Mouse (Mus musculus): ENCODE measurements around the gene Samd4.

Gene Samd4

DNA sequence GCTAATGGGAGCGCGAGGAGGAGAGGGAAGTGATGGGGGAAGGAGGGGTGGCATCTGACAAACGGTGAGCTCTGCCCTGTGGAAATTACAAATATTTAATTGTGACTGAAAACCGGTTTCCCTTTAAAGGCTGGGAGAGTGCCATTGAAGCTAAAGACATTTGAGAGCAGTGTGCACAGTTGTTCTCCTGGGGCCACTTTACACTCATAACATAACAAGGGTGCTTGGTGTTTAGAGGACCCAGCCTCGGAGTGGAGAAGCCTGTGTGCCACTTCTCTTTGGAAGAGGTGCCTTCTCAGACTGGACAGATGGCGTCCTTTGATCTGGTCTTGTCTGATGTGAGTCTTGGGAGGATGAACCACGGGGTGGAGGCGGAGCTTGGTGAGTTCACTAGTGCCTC is 26.2 kb downstream of the Samd4 start:
- no peak for DNase-seq (ENCODE audit: low spot score)

DNA sequence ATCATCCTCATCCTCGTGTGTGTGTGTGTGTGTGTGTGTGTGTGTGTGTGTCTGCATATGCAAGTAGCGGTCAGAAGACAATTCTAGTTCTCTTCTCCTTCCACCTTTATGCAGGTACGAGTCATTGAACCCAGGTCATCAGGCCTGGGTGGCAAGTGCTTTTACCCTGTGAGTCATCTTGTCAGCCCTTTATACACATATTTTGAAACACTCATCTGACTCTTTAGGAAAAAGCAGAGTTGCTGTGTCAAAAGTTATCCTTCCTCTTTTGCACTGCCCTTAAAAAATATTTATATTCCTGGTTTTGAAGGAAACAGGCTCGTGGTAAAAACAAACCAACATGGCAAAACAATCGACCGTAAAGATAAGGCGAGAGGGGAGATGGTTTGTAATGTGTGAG is 29.8 kb downstream of the Samd4 start:
- DNase-seq (ENCODE audit: low spot score), result no peak

DNA sequence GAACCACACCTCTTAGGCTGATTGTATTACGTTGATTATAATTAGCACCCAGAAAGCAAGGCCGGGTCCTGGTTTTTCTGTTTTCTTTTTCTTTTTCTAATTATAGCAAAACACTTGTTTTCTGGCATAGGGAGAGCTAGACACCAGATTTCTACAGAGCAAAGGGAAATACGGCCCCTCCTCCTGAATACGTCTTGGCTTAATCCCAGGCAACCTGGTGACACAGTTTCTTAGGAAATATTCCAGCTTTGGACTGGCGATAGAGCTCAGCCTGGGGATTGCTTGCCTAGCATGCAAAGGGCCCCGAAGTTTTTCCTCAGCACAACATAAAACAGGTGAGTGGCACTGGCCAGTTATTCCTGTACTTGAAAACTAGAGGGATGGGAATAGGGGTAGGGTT is 31.7 kb downstream of the Samd4 start:
- DNase-seq (ENCODE audit: low spot score), result no peak

DNA sequence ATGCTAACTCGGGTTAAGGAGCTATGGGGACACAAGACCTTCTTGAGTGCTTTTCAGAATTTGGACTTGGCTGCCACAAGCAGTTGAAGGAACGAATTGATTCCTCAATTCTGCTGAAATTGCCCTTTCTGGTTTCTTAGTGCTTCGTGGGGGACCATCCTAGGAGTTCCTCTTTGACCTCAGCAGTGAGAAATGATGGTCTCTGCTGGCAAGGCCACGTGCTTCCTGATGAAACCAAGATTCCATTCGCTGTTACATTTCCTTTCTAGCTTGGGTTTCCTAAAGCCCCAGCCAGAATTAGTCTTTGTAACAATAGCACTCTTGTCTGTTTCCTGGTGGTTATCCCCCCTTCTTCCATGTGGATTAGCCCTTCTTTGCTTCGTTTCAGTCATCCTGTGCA is 32.9 kb downstream of the Samd4 start:
- no peak for DNase-seq (ENCODE audit: low spot score)

DNA sequence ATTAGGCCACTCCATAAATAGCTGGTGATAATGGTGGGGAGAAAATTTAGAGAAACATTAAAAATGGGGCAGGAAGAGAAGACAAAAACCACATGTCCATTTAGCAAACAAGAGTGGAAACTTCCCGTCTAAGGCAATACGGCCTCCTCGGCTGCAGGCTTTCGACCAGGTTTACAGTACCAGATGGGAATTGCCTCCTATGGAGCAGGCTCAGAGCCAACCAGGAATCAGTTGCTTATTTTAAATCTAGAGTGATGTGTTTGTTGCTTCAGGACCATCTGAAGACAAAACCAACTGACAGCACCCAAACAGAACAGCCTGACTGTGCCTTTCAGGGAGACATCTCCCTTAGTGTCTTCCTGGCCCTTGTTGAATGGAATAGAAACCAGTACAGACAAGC is 33.9 kb downstream of the Samd4 start:
- DNase-seq (ENCODE audit: low spot score), result no peak

DNA sequence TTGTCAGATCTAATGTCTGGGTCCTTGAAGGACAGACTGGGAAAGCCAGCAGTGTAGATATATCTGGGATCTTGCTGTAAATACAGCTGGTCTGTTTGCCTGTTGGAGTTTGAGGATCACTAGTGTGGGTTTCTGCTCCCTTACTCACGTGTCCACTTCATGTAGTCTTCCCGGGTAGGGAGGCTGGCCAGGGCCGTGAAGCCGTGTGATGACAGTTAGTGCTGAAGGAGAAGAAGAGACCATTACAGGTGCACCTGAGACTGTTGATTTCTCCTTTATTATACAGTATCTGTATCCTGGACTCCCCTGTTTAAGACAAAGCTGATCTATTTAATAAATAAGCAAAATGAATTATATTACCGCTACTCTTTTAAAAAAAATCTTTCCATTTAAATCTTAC is 34.5 kb downstream of the Samd4 start:
- no peak for DNase-seq (ENCODE audit: low spot score)

DNA sequence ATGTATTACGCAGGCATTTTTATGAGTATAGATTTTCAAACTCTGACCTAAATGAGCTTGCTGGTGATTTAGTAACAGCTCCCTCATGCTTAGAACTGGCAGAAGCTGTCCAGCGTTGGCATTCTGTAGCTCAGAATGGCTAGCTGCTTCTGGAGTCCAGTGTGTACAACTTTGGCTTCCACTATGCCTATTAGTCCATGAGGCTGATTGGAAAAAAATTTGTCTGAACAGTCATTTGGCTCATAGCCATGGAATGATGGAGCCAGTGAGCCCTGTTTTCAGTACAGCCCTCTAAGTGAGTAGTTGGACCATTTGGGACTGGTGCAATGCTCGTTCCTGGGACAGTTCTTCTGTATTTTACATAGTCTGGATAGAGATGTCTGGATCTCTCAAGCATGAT is 34.9 kb downstream of the Samd4 start:
- no peak for DNase-seq (ENCODE audit: low spot score)

DNA sequence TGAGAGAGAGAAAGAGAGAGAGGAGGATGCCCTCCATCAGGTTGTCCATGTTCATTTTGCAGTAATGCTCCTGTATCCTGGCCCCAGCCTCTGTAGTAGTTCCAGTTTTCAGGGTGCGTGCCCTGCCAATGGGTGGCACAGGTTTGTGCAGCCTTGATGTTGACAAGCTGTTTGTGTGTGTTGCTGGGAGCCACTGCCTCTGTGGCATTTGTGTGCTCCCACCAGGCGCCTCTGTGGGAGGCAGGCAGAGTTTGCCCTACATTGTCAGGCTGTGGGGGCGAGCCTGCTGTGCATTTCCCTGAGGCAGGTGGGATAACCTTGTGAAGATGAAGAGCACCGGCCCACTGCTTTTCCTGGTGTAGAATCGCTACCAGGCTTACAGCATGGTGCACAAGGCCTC is 37.8 kb downstream of the Samd4 start:
- no peak for DNase-seq (ENCODE audit: low spot score)

DNA sequence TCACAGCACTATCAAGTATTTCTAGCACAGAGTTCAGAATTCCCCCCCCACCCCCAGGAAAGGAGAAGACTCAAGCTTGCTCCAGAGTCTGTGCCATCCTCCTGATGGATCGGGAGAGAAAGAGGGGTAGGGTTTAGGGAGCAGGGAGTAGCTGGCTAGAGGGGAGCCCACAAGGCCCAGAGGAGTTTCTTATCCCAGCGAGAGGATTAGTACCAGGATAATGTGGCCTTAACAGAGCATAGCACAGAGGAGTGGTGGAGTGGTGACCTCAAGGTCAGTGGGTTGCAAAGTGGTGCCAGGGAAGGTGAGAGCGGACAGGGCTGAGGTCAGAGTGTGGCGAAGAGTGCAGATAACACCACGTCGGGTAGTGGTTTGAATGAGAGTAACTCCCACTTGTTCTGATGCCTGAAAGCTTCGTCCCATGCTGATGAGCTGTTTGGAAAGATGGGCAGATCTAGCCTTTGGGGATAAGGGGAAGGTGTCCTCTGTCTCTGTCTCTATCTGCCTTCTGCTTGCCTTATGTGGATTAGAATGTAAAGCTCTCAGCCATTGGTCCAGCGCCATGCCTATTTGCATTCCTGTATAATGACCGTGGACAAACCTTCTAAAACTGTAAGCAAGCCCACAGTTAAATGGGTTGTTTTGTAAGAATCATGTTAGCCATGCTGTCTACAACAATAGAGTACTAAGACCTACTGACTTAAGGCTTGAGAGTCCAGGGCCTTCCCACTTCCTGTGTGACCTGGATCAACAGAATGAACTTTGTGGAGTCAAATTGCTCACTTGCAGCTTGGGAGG is 38.7 kb downstream of the Samd4 start:
- DNase-seq (ENCODE audit: low spot score), result no peak

DNA sequence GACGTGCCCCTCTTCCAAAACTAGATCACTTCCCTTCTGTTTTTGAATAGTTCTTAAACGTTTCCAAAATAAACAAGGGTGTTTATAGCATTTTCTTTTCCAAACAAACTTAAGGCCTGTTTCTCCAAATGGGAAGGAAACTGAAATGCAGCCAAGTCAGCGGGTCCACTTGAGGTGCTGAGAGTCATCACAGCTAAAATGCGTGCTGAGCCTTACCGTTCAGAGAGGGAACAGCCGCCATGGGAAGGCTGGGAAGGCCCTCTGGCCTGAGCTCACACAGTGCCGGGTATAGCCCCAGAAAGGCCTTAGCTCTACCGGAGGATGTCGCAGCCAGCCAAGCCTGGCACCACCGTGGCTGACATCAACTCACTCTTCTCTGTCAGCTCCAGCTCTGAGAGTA is 41.3 kb downstream of the Samd4 start:
- no peak for DNase-seq (ENCODE audit: low spot score)

DNA sequence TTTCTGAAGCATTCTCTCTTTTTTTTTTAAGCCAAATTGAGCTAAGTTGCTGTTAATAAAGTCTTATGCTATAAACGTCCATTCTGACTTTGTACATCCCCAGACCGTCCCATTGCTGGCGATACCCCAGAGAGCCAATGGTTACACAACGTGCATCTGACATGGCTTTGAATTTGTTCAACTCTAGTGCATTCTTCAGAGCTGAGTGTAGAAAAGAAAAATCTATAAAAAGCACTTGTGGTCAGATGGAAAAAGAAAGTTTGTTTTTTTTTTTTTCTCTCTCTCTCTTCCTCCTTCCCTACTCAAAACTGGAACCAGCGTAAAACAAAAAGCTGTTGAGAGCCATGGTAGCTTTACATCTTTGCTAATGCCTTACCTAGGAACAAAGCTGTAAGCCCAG is 41.8 kb downstream of the Samd4 start:
- no peak for DNase-seq (ENCODE audit: low spot score)

DNA sequence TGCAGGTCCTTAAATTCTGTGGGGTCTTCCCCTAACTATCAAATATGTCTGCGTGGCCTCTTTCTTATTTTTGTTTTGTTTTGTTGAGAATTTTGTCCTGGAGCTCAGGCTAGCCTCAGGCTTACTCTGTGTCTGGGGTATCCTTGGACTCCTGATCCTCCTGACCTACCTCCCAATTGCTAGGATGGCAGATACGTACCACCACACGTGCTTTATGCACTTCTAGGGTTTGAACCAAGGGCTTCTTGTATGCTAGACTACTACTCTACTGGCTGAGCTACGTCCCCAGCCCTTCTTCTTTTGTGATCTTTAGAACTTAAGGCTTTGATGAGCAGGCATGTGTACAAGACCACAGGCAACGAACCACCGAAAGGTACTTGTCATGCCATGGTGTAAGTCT is 45.9 kb downstream of the Samd4 start:
- no peak for DNase-seq (ENCODE audit: low spot score)

DNA sequence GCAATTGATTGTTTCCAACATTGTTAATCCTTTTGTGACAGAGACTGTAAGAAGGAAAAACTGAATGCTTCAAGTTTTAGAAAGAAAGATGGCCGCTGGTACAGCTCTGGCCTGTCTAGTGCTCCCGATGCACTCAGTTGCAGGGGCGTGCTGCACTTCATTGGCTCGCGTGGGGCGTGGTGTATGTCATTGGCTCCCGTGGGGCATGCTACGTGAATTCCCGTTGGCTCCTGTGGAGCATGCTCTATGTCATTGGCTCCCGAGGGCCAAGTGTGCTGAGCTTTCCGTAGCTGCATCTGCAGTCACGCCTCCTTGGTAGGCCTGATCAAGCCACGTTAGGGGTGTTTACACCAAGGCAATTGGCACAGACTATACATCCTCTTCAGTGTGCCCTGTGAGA is 49.5 kb downstream of the Samd4 start:
- DNase-seq (ENCODE audit: low spot score), result peak; percentile 79

DNA sequence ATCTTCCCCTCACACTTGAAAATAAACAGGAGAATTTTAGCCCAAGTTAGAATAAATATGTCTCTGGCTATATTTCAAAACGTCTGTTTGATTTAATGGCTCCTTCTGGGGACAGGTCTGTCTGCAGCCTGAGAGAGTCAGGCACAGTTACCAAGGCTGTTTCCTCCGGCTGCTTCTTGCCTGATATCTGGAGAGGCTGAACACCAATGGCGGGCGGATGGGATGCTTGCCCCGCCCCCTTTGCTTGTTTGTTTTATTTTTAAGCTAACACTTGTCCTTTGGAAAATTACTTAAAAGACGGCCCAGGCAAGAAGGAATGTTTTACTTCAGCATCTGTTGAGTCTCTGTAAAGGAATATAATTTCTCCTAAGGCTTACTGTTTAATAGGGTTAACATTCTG is 50.1 kb downstream of the Samd4 start:
- peak; percentile 13 for DNase-seq (ENCODE audit: low spot score)

DNA sequence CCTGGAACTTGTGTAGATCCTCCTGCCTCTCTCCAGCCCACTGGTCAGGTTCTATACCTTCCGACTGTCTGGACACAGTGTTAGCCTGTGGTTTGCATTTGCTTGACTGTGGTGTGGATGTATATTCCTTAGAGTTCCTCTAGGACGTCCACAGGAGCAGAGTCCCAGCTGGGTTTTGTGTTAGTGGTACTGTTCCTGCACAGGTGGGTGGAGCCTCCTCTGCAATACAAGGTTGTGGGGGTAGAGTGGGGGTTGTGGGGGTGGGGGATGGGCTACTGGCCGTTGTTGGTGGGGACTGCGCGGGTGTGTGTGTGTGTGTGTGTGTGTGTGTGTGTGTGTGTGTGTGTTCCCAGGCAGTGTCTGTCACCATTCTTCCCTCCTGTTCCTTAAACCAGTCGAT is 58.4 kb downstream of the Samd4 start:
- no peak for DNase-seq (ENCODE audit: low spot score)

DNA sequence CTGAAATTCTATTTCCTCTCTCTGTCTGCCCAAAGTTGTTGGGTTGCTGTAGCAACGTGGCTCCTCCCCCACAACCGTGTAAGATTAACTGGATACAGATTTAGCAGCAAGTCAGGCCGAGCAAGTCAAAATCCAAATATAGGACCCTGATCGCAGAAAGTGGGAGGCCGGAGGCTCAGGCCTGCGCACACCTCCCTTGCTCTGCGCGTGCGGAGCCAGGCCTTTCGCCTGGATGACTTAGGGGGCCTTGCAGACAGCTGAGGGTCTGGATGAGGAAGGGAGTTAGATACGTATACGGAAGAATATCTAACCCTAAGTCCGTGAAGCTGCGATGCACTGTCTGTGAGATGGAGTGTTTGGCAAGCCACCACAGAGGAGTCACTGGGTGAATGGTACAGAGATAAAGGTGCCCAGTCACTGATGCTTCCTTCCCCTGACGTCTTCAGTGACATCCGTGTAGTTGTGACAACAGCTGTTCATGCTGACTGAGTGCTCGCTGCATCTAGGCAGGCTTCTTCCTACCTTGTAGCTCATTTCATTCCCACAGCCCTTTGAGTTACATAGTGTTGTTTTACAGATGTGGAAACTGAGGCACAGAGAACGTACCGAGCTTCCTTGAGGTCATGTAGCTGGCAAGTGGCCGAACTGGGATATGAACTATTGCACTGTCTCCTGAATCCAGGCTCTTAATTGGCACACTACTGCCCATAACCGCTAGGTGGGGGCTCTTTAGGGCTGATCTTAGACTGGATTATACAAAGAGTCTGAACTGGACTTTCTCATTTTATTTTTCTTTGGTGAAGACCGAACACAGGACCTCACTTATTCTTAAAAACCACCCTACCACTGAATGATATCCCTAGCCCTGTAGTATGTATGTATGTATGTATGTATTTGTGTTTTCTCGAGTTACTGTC is 59.5 kb downstream of the Samd4 start:
- peak; percentile 21 for DNase-seq (ENCODE audit: low spot score)

DNA sequence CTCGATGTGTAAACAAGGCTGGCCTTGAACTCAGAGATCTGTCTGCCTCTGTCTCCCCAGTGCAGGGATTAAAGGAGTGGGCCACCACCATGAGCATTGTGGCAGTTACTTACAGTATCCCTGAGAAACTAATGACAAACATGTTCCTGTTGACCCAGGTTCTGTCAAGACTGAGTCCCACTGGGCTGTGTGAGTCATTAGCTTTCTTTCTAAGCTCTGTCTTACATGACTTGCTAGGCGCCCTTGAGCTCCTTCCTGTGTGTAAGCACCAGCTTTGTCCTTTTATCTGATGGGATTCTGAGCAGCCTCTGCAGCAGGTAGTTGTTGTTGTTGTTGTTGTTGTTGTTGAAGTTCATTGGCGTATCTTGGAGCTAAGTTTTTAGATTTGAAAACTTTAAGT is 61.8 kb downstream of the Samd4 start:
- no peak for DNase-seq (ENCODE audit: low spot score)

DNA sequence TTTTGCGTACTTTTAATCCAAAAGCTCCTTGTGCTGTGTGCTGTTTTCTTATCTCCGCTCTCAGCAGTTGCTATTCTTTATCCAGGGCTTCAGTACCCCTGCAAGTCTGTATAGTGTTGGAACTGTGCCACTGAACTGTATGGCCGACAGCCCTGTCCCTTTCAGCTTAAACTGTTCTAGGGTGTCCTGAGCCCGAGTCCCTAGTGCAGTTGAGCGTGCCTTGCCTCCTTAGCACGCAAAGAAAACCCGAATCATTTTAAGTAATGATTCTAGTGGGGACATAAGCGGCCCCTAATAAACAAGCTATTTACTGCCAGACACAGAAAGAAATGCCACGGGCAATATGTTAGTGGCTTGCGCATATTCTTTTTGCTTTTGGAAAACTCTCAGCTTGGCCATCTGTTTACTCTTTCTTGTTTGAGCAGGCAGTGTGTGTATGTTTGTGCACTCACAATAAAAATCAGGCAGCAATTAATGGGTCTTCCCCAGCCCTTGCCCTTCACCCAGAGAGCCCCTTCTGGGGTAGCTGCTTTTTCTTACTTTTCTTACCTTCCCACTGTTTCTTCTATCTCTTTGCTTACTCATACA is 63.3 kb downstream of the Samd4 start:
- DNase-seq (ENCODE audit: low spot score), result no peak

DNA sequence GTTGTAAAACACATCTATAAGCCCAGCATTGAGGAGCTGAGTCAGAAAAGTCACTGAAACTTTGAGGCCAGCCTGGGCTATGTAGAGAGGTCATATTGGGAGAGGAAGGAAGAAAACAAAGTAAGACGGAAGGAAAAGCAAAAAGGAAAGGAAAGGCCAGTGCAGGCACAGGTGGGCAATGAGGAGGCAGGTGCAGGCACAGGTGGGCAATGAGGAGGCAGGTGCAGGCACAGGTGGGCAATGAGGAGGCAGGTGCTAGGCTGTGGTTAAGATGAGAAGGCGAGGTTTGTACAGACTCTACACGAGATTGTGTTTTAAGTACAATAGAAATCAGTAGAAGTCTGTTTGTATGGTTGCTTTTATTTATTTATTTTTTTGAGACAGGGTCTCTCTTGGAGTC is 65.0 kb downstream of the Samd4 start:
- no peak for DNase-seq (ENCODE audit: low spot score)

DNA sequence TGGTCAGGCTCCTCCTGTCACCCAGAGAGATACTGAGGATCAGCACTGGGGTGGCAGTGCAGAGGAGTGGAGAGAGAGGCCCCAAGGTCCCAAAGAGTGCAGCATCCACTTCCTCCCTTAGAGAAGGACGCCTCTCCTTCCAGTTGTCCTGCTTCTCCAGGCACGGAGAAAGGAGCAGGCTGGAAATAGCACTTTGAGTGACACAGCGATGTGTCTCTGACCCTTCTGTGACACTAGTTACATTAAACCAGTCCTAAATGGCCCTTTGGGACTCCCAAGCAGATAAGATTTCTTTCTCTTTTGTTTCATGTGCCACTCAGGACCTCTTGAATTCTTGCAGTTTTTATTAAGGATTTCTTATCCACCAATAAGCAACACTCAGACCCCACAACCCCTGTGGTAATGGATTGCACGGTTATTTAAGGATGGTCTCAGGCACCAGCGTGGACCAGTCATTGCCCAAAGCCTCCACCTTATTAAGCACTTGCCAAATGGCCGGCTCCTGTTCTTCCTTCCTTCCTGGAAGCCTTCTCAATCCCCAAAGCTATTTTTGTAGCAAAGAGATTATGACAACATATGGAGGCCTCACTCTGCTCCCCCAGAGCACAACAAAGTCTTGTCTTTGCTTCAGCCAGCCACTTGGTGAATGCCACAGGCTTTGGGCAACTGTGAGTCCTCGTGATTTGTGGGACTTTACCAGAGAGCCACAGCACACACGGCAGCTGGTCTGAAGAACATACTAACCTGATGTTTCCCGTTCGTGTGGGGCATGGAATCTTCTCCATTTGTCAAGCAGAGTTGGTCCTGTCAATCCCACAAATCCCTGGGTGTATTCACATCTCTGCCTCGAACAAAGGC is 68.1 kb downstream of the Samd4 start:
- no peak for DNase-seq (ENCODE audit: low spot score)

DNA sequence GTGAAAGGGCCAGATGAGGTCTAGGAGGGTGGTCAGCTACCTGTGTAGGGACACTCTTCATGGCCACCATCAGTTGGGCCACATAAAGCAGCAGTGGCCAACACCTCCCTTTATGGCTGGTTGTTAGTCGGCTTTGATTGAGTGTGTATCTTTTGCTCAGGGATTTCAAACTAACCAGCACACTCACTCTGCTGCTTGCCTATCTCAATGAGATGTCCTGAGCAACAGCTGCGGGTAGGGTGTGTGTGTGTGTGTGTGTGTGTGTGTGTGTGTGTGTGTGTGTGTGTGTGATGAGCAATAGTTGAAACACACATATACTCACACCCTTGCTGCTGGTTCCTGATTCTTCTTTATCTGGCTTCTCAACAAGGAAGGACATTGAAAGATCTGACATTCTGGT is 69.6 kb downstream of the Samd4 start:
- no peak for DNase-seq (ENCODE audit: low spot score)

DNA sequence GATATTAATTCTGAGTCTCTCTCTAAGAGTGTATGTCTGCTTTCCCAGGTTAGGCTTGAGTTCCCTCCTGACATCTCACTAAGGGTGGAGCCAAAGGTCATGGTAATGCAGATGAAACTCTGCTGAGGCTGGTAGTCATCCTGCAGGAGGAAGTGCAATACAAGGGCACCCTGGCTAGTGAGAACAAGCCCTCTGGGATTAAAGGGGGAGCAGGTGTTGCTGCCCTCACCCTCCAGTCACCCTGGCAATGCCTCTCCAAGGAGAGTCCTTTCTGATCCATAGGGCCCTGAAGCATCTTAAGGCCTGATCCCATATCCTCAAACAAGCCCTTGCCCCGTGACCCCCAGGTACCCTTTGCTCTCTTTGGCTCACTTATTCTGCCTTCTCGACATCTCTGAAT is 72.5 kb downstream of the Samd4 start:
- no peak for DNase-seq (ENCODE audit: low spot score)
